13 mouse cellular contexts compared by ENCODE assay signal in the genomic region with DNA sequence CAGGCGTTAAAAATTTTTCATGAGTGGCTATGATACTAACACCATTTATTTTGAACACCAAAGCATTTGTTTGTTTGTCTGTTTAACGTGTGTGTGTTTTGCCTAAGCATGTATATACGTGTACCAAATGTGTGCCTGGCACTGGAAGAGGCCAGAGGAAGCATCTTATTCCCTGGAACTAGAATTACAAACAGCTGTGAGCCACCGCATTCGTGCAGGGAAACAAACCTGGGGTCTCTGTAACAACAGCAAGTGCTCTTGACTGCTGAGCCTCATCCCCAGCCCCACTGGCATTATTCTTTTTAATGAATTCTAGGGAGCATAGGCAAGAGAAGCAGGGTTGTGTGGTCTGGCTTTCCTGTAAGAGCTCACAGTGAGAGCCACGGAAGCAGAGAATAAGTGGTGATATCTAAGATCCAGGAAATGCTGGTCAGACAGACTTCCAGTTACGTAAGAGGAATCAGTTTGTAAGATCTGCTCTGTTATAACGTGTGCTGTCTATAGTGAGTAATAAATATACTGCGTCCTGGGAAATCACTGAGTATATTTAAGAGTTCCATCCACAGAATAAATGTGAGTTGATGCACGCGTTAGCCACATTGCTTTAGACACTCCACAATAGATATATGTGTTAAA.
DNase-seq lines count a peak whose midpoint lies in the region; ATAC-seq and TF ChIP-seq lines count a peak whose summit lies in the region.
"Had no signal": no experiment of that assay in that cellular context is flagged by ENCODE, and none has a peak within 500 bp of the region (broad histone marks: within the 10 kb centered on the region; RNA-seq: fewer than 3 reads in every experiment).

No protein-coding gene starts in this region.

- no peak for TF ChIP-seq CTCF in MEL (IDR thresholded peaks at IDR 0.05 in 2 of 3, conservative IDR thresholded peaks at IDR 0.05 in 1 of 3; ENCODE audit: control insufficient read depth in 1 of 3, insufficient read depth in 1 of 3, low read depth in 2 of 3, low read length in 3 of 3, poor library complexity in 1 of 3, severe bottlenecking in 1 of 3)

- peak overlapping the region; percentile 56 for H3K27ac ChIP-seq in hindbrain, embryonic 13.5 days
- H3K27ac ChIP-seq in hindbrain, embryonic 10.5 days = no peak overlapping the region
- H3K27ac ChIP-seq in MEL (ENCODE audit: control insufficient read depth, low read depth, low read length) = peak overlapping the region; percentile 65
- peak overlapping the region; percentile 81 for H3K27ac ChIP-seq in liver, embryonic 15.5 days (replicated peaks)
- H3K27ac ChIP-seq: lung, embryonic 15.5 days had no signal

- H3K9me3 ChIP-seq in hindbrain, embryonic 13.5 days = no peaks in the 10 kb centered on the region
- no peaks in the 10 kb centered on the region for H3K9me3 ChIP-seq in hindbrain, embryonic 10.5 days
- no peaks in the 10 kb centered on the region for H3K9me3 ChIP-seq in MEL (replicated peaks; ENCODE audit: insufficient read depth, low read length)
- no peaks in the 10 kb centered on the region for H3K9me3 ChIP-seq in liver, embryonic 15.5 days (replicated peaks)
- H3K9me3 ChIP-seq: lung, embryonic 15.5 days had no signal

- H3K27me3 ChIP-seq in hindbrain, embryonic 13.5 days = no peaks in the 10 kb centered on the region
- H3K27me3 ChIP-seq in hindbrain, embryonic 10.5 days (ENCODE audit: insufficient read depth, poor library complexity, severe bottlenecking) = no peaks in the 10 kb centered on the region
- no peaks in the 10 kb centered on the region for H3K27me3 ChIP-seq in MEL (ENCODE audit: control insufficient read depth in 1 of 2, insufficient read depth in 2 of 2, low read length in 2 of 2)
- H3K27me3 ChIP-seq in liver, embryonic 15.5 days = no peaks in the 10 kb centered on the region
- H3K27me3 ChIP-seq: lung, embryonic 15.5 days had no signal

- H3K4me1 ChIP-seq in hindbrain, embryonic 13.5 days (replicated peaks) = peaks cover 17% of the 10 kb centered on the region
- H3K4me1 ChIP-seq in hindbrain, embryonic 10.5 days (replicated peaks) = peaks cover 34% of the 10 kb centered on the region
- H3K4me1 ChIP-seq in MEL (ENCODE audit: control insufficient read depth in 1 of 2, insufficient read depth in 2 of 2, low read length in 2 of 2) = peaks cover 49 to 52% of the 10 kb centered on the region in 2 experiments
- peaks cover 87% of the 10 kb centered on the region for H3K4me1 ChIP-seq in liver, embryonic 15.5 days (replicated peaks)

- H3K9ac ChIP-seq in hindbrain, embryonic 13.5 days = peak overlapping the region; percentile 46; the same call in 1 of the 2 replicates
- peak overlapping the region; percentile 36 for H3K9ac ChIP-seq in MEL (ENCODE audit: control insufficient read depth, low read depth, low read length, poor library complexity, severe bottlenecking)
- H3K9ac ChIP-seq in liver, embryonic 15.5 days = 0 out of 2 replicates have a peak overlapping the region, but pooled peaks have one; percentile 17
- H3K9ac ChIP-seq: lung, embryonic 15.5 days had no signal

- ATAC-seq in hindbrain, embryonic 13.5 days (ENCODE audit: low FRiP score) = no peak
- no peak for ATAC-seq in liver, embryonic 15.5 days (ENCODE audit: insufficient read depth)

- H3K79me2 ChIP-seq in MEL (ENCODE audit: control insufficient read depth, insufficient read depth, low read length, poor library complexity) = no peaks in the 10 kb centered on the region

- H3K4me2 ChIP-seq in hindbrain, embryonic 13.5 days = no peak overlapping the region
- H3K4me2 ChIP-seq in liver, embryonic 15.5 days = peak overlapping the region; percentile 39
- H3K4me2 ChIP-seq: lung, embryonic 15.5 days had no signal

- H3K4me3 ChIP-seq in hindbrain, embryonic 13.5 days = no peak overlapping the region
- no peak overlapping the region for H3K4me3 ChIP-seq in hindbrain, embryonic 10.5 days
- 0 out of 4 replicates have a peak overlapping the region, but pooled peaks of 1 of the 2 experiments have one; percentile 5 for H3K4me3 ChIP-seq in MEL (ENCODE audit: control insufficient read depth in 1 of 2, insufficient read depth in 1 of 2, low read depth in 2 of 2, low read length in 2 of 2)
- H3K4me3 ChIP-seq in liver, embryonic 15.5 days (replicated peaks) = no peak overlapping the region
- H3K4me3 ChIP-seq: lung, embryonic 15.5 days had no signal

- TF ChIP-seq RAD21 in MEL (IDR thresholded peaks at IDR 0.05; ENCODE audit: low read depth, low read length) = no peak

- peak in 1 of 2 experiments; percentile 55; a peak in 1 of 4 replicates for TF ChIP-seq EP300 in MEL (IDR thresholded peaks at IDR 0.05; ENCODE audit: low read depth in 1 of 2, low read length in 2 of 2)

- DNase-seq in hindbrain, embryonic 10.5 days (ENCODE audit: low spot score) = no peak
- peak; percentile 54 for DNase-seq in MEL (ENCODE audit: low read depth, low spot score)
- peak; percentile 26 for DNase-seq in c-Kit-positive CD71-positive TER-119-positive erythroid progenitor cells, embryonic 14.5 days (ENCODE audit: low spot score)
- DNase-seq in right cerebral cortex, postnatal 25 days = no peak
- no peak for DNase-seq in layer of hippocampus, postnatal 25 days (ENCODE audit: extremely low spot score in 1 of 2, low spot score in 1 of 2)
- DNase-seq: adrenal gland, adult 8-10 months; cerebellum, postnatal 25 days; gastrocnemius, postnatal 36 days; layer of hippocampus, adult 9-11 months; left cerebral cortex, postnatal 4 days had no signal

- no peak for TF ChIP-seq POLR2A in MEL (IDR thresholded peaks at IDR 0.05; ENCODE audit: control insufficient read depth in 1 of 2, insufficient read depth in 1 of 2, low read depth in 1 of 2, low read length in 2 of 2, poor library complexity in 1 of 2)

- no peaks in the 10 kb centered on the region for H3K36me3 ChIP-seq in hindbrain, embryonic 13.5 days
- H3K36me3 ChIP-seq in hindbrain, embryonic 10.5 days = no peaks in the 10 kb centered on the region
- H3K36me3 ChIP-seq in MEL (ENCODE audit: control insufficient read depth in 1 of 2, insufficient read depth in 2 of 2, low read length in 2 of 2) = peaks cover 0 to 67% of the 10 kb centered on the region in 2 experiments; a peak in 2 of 4 replicates
- H3K36me3 ChIP-seq in liver, embryonic 15.5 days (replicated peaks) = no peaks in the 10 kb centered on the region
- H3K36me3 ChIP-seq: lung, embryonic 15.5 days had no signal

- 61% methylated on average over 11 of the region's 11 CpGs for WGBS in hindbrain, embryonic 13.5 days
- 74% methylated on average over 11 of the region's 11 CpGs for WGBS in hindbrain, embryonic 10.5 days
- 16% methylated on average over 11 of the region's 11 CpGs for WGBS in liver, embryonic 15.5 days (ENCODE audit: insufficient replicate concordance)

TF ChIP-seq in MEL, 35 proteins besides CTCF, POLR2A, EP300 and RAD21:
- TF ChIP-seq TCF12 (IDR thresholded peaks at IDR 0.05; ENCODE audit: low read depth, low read length) (0 out of 2 replicates have a peak, but pooled peaks have one; percentile 44), ETS1 (IDR thresholded peaks at IDR 0.05; ENCODE audit: low read depth, low read length) (peak; percentile 67; the same call in 1 of the 2 replicates), ZC3H11A (IDR thresholded peaks at IDR 0.05; ENCODE audit: low read depth, low read length) (peak; percentile 12; the same call in 1 of the 2 replicates), RCOR1 (IDR thresholded peaks at IDR 0.05; ENCODE audit: low read depth, low read length) (0 out of 2 replicates have a peak, but pooled peaks have one; percentile 21), USF2 (IDR thresholded peaks at IDR 0.05; ENCODE audit: borderline replicate concordance in 1 of 2, insufficient read depth in 1 of 2, low read depth in 1 of 2, low read length in 2 of 2) (no peak), MXI1 (IDR thresholded peaks at IDR 0.05; ENCODE audit: low read depth, low read length) (no peak)

Comparison
In these comparisons a context has a peak if more than half of its experiments do, and no peak if none do; other contexts are left out.
1. DNase-seq: peak in MEL (single experiment) and c-Kit-positive CD71-positive TER-119-positive erythroid progenitor cells, embryonic 14.5 days (single experiment); none in hindbrain, embryonic 10.5 days (single experiment), right cerebral cortex, postnatal 25 days (single experiment) and layer of hippocampus, postnatal 25 days (0 of 2).
2. Peak in every context shown above with its lines, with median percentiles within 50 percentile points of each other: H3K9ac ChIP-seq.